Mouse (Mus musculus) CH12.LX (cell line): ENCODE data around the gene Tectb. TPM values are rescaled to one million over a fixed set of nuclear protein-coding genes. Genes with fewer than 3 reads are reported as not detected.

Experiments
- DNase-seq: peaks from one replicate; pipeline ENCODE4 v3.0.0-alpha.2; 2013; ENCODE audit errors: extremely low read depth
- H3K27ac ChIP-seq: 2 replicates; pipeline ENCODE4 v1.5.1; 2012; ENCODE audit warnings: low read depth, mild to moderate bottlenecking, control low read depth, moderate library complexity; ENCODE audit not compliant: insufficient read depth
- H3K27me3 ChIP-seq: replicated peaks from 2 replicates; pipeline ENCODE3; 2012; ENCODE audit warnings: inconsistent platforms
- H3K36me3 ChIP-seq, 2 experiments: replicated peaks in 1 of 2; 2 replicates each; pipeline versions ENCODE3 to v1.6.1; 2012; ENCODE audit warnings: inconsistent platforms in 1 of 2, low read length in 1 of 2, mild to moderate bottlenecking in 1 of 2, mixed read lengths in 1 of 2, moderate library complexity in 1 of 2; ENCODE audit not compliant: control insufficient read depth in 1 of 2, insufficient read depth in 1 of 2
- H3K4me1 ChIP-seq, 2 experiments: 2 replicates each; pipeline ENCODE4 v1.6.1; 2012; ENCODE audit warnings: inconsistent platforms in 1 of 2, moderate library complexity in 1 of 2; ENCODE audit not compliant: insufficient read depth in 2 of 2, control insufficient read depth in 1 of 2
- H3K4me2 ChIP-seq: 2 replicates; pipeline ENCODE4 v1.6.1; 2012; ENCODE audit warnings: low read depth, mild to moderate bottlenecking, control low read depth; ENCODE audit not compliant: poor library complexity, insufficient read depth, severe bottlenecking
- H3K4me3 ChIP-seq, 3 experiments: fragments of 150-350 bp in 1 of 3; sonication (generic) in 1 of 3; replicated peaks in 1 of 3; 2 replicates each; pipeline versions ENCODE3 to v1.5.1; 2011 to 2012; ENCODE audit warnings: low read depth in 2 of 3, low read length in 2 of 3, mild to moderate bottlenecking in 2 of 3, moderate library complexity in 2 of 3, control low read depth in 1 of 3, improper control_type of control experiment in 1 of 3, inconsistent platforms in 1 of 3, mixed read lengths in 1 of 3; ENCODE audit not compliant: poor library complexity in 1 of 3
- H3K79me2 ChIP-seq: replicated peaks from 2 replicates; pipeline ENCODE4 v1.6.1; 2012; ENCODE audit warnings: mild to moderate bottlenecking, moderate library complexity; ENCODE audit not compliant: control insufficient read depth, poor library complexity, insufficient read depth, severe bottlenecking; ENCODE audit errors: extremely low read depth
- H3K9ac ChIP-seq: 2 replicates; pipeline ENCODE4 v1.6.1; 2012; ENCODE audit warnings: low read depth, mild to moderate bottlenecking, control low read depth, moderate library complexity; ENCODE audit not compliant: insufficient read depth
- H3K9me3 ChIP-seq: replicated peaks from 2 replicates; pipeline ENCODE3; 2012; ENCODE audit warnings: low read length, inconsistent platforms, mixed read lengths
- BHLHE40 ChIP-seq: IDR thresholded peaks from 2 replicates; pipeline ENCODE4 v1.6.1; 2011; ENCODE audit warnings: mild to moderate bottlenecking, low read depth, low read length, improper control_type of control experiment
- CHD1 ChIP-seq: IDR thresholded peaks from 2 replicates; pipeline ENCODE4 v1.6.1; 2012; ENCODE audit warnings: low read depth, low read length, improper control_type of control experiment, inconsistent platforms
- CHD2 ChIP-seq: IDR thresholded peaks from 2 replicates; pipeline ENCODE4 v1.6.1; 2011; ENCODE audit warnings: low read length, improper control_type of control experiment
- CTCF ChIP-seq, 2 experiments: IDR thresholded peaks in 1 of 2; conservative IDR thresholded peaks in 1 of 2; 2 replicates each; pipeline ENCODE4 v1.5.1; 2011 to 2012; ENCODE audit warnings: low read depth in 2 of 2, low read length in 2 of 2, improper control_type of control experiment in 1 of 2, inconsistent platforms in 1 of 2, mild to moderate bottlenecking in 1 of 2, moderate library complexity in 1 of 2
- E2F4 ChIP-seq: IDR thresholded peaks from 2 replicates; pipeline ENCODE4 v1.6.1; 2011; ENCODE audit warnings: low read depth, low read length, improper control_type of control experiment; ENCODE audit not compliant: insufficient replicate concordance
- GABPA ChIP-seq: IDR thresholded peaks from 2 replicates; pipeline ENCODE4 v1.6.1; 2012; ENCODE audit warnings: low read depth, low read length, improper control_type of control experiment, inconsistent platforms; ENCODE audit not compliant: insufficient replicate concordance
- JUND ChIP-seq: conservative IDR thresholded peaks from 2 replicates; pipeline ENCODE4 v1.6.1; 2011; ENCODE audit warnings: low read depth, low read length, improper control_type of control experiment
- MAFK ChIP-seq: IDR thresholded peaks from 2 replicates; pipeline ENCODE4 v1.6.1; 2011; ENCODE audit warnings: low read length, improper control_type of control experiment; ENCODE audit not compliant: insufficient replicate concordance
- MEF2A ChIP-seq: IDR thresholded peaks from 2 replicates; pipeline ENCODE4 v1.6.1; 2014; ENCODE audit warnings: low read depth, mild to moderate bottlenecking, inconsistent platforms, low read length, improper control_type of control experiment, borderline replicate concordance
- MXI1 ChIP-seq: IDR thresholded peaks from 2 replicates; pipeline ENCODE4 v1.6.1; 2011; ENCODE audit warnings: mild to moderate bottlenecking, low read depth, low read length, improper control_type of control experiment
- MYC ChIP-seq: IDR thresholded peaks from 2 replicates; pipeline ENCODE4 v1.6.1; 2011; ENCODE audit warnings: low read depth, mild to moderate bottlenecking, improper control_type of control experiment, low read length
- NRF1 ChIP-seq: IDR thresholded peaks from 2 replicates; pipeline ENCODE4 v1.6.1; 2014; ENCODE audit warnings: low read depth, mild to moderate bottlenecking, inconsistent platforms, low read length, improper control_type of control experiment, moderate library complexity
- PAX5 ChIP-seq: IDR thresholded peaks from 2 replicates; pipeline ENCODE4 v1.6.1; 2012; ENCODE audit warnings: low read length, inconsistent platforms, mixed read lengths
- POLR2AphosphoS2 ChIP-seq: IDR thresholded peaks from 2 replicates; pipeline ENCODE4 v1.6.1; 2011; ENCODE audit warnings: low read depth, low read length, improper control_type of control experiment
- RAD21 ChIP-seq: IDR thresholded peaks from 2 replicates; pipeline ENCODE4 v1.6.1; 2011; ENCODE audit warnings: low read depth, mild to moderate bottlenecking, low read length, improper control_type of control experiment, moderate library complexity
- SMC3 ChIP-seq: IDR thresholded peaks from 2 replicates; pipeline ENCODE4 v1.6.1; 2011; ENCODE audit warnings: low read depth, low read length, improper control_type of control experiment
- TCF12 ChIP-seq: IDR thresholded peaks from 2 replicates; pipeline ENCODE4 v1.6.1; 2014; ENCODE audit warnings: low read depth, mild to moderate bottlenecking, inconsistent platforms, low read length, improper control_type of control experiment
- UBTF ChIP-seq: IDR thresholded peaks from 2 replicates; pipeline ENCODE4 v1.6.1; 2012; ENCODE audit warnings: low read depth, mild to moderate bottlenecking, inconsistent platforms, low read length, improper control_type of control experiment, moderate library complexity
- ZC3H11A ChIP-seq: IDR thresholded peaks from 2 replicates; pipeline ENCODE4 v1.6.1; 2012; ENCODE audit warnings: low read depth, mild to moderate bottlenecking, inconsistent platforms, low read length, improper control_type of control experiment
- ZKSCAN1 ChIP-seq: IDR thresholded peaks from 2 replicates; pipeline ENCODE4 v1.6.1; 2012; ENCODE audit warnings: low read depth, inconsistent platforms, low read length, improper control_type of control experiment, borderline replicate concordance
- ZMIZ1 ChIP-seq: IDR thresholded peaks from 2 replicates; pipeline ENCODE4 v1.6.1; 2012; ENCODE audit warnings: low read depth, mild to moderate bottlenecking, inconsistent platforms, low read length, improper control_type of control experiment
- ZNF384 ChIP-seq: IDR thresholded peaks from 2 replicates; pipeline ENCODE4 v1.6.1; 2012; ENCODE audit warnings: low read depth, low read length, improper control_type of control experiment, inconsistent platforms
- dilution Hi-C: fragments of 300-500 bp; cut with MboI; formaldehyde crosslinking; loops from 2 replicates; pipeline ENCODE4 v1.14.3; 2020; ENCODE audit warnings: low sequenced_read_pairs; ENCODE audit not compliant: extremely low pct_unique_long_range_greater_than_20kb, extremely low pct_ligation_motif_present
- in situ Hi-C: fragments of 300-500 bp; cut with MboI; formaldehyde crosslinking; loops from 3 replicates; pipeline ENCODE4 v1.14.3; 2019; ENCODE audit warnings: low sequenced_read_pairs, low pct_ligation_motif_present, low pct_unique_long_range_greater_than_20kb, mixed read lengths
- polyA plus RNA-seq: library from polyadenylated mRNA; unstranded; fragments of >175 nt; gene quantifications from 2 replicates; pipeline ENCODE4 v1.2.1, GENCODE M21; 2012; ENCODE audit warnings: low read depth; ENCODE audit not compliant: insufficient read length
- total RNA-seq, 2 experiments: library from RNA; depleted of rRNA; stranded (reverse); fragments of 300-350 nt in 1 of 2; fragments of >200 nt in 1 of 2; gene quantifications; 2 replicates each; pipeline ENCODE4 v1.2.3; 2012 to 2014

Gene Tectb
- total and polyA plus RNA-seq, 3 experiments = not detected

DNA sequence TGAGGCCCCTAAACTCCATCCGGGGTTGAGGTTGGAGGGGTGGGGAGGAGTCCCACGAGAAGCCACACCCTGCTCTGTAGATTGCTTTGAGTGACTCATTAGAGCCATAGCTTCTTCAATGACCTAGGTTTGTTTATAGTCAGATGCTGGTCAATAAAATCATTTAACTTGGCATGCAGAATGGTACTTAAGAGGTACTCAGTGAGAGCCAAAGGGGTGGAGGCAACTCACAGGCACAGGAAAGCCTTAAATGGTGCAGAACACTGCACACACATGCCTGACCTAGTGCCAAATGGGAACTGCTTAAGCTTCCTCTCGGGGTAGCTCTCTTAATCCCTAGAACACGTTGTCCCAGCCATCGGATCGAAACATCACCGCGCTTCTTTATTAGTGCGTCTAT, 46.0 kb upstream of the Tectb start:
- Histone ChIP-seq H3K9ac (no peak overlapping the region), H3K79me2 (no peaks in the 10 kb centered on the region), H3K9me3 (no peaks in the 10 kb centered on the region), H3K36me3 (no peaks in the 10 kb centered on the region), H3K4me1 (peaks cover 2 to 41% of the 10 kb centered on the region in 2 experiments; a peak in 2 of 4 replicates), H3K27ac (no peak overlapping the region), H3K4me3 (no peak overlapping the region), H3K4me2 (no peak overlapping the region), H3K27me3 (no peaks in the 10 kb centered on the region)
- dilution Hi-C loops = no loop called here
- no peak for DNase-seq
- TF ChIP-seq ZMIZ1 (no peak), BHLHE40 (no peak), JUND (no peak), TCF12 (no peak), CHD1 (no peak), ZKSCAN1 (no peak)
- in situ Hi-C loops = no loop called here

DNA sequence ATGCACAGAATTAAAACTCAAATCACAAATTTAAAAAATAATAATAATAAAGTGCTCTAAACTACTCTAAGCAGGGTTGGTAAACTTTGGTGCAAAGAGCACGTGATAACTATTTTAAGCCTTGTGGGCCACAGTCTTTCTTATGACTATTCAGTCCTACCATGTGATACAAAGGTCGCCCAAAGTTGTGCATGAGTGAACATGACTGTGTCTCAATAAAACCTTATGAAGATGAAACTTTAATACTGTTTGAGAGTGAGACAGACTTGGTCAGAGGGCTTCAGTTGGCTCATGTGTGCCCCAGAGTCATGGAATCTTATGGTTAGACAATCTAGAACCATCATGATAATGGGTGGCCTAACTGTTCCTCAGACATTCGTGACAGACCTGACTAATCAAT, 44.6 kb upstream of the Tectb start:
- peaks cover 0 to 41% of the 10 kb centered on the region in 2 experiments; a peak in 2 of 4 replicates for H3K4me1 ChIP-seq
- no peaks in the 10 kb centered on the region for H3K36me3 ChIP-seq
- DNase-seq = no peak
- H3K4me2 ChIP-seq = no peak overlapping the region
- TF ChIP-seq CTCF (conservative IDR thresholded peaks at IDR 0.05 in 1 of 2, IDR thresholded peaks at IDR 0.05 in 1 of 2; ENCODE audit: low read depth in 2 of 2, low read length in 2 of 2) (no peak), GABPA (no peak), NRF1 (no peak), CHD2 (no peak), POLR2AphosphoS2 (no peak), MXI1 (no peak), SMC3 (no peak), ZNF384 (no peak), MEF2A (no peak), RAD21 (no peak), MAFK (no peak), E2F4 (no peak), MYC (no peak), PAX5 (no peak), ZMIZ1 (no peak), ZC3H11A (no peak), UBTF (no peak)
- no peak overlapping the region for H3K27ac ChIP-seq
- H3K79me2 ChIP-seq = no peaks in the 10 kb centered on the region
- H3K9ac ChIP-seq = no peak overlapping the region
- H3K4me3 ChIP-seq = no peak overlapping the region
- in situ Hi-C loops (loop anchor here (5.0 kb wide), 1 partner anchor 34 kb away; no protein-coding TSS in a partner anchor), dilution Hi-C loops (no loop called here)
- H3K27me3 ChIP-seq = no peaks in the 10 kb centered on the region
- no peaks in the 10 kb centered on the region for H3K9me3 ChIP-seq
